Mouse (Mus musculus) kidney, postnatal 14 days (tissue): ENCODE data around the gene Tfap2a.
A peak's percentile ranks its signal among the peaks of the same experiment; 100 is the strongest.

Experiments
- DNase-seq: peaks from one replicate; pipeline ENCODE4 v3.0.0; 2022; ENCODE audit warnings: mixed read lengths

The Tfap2a gene

DNA sequence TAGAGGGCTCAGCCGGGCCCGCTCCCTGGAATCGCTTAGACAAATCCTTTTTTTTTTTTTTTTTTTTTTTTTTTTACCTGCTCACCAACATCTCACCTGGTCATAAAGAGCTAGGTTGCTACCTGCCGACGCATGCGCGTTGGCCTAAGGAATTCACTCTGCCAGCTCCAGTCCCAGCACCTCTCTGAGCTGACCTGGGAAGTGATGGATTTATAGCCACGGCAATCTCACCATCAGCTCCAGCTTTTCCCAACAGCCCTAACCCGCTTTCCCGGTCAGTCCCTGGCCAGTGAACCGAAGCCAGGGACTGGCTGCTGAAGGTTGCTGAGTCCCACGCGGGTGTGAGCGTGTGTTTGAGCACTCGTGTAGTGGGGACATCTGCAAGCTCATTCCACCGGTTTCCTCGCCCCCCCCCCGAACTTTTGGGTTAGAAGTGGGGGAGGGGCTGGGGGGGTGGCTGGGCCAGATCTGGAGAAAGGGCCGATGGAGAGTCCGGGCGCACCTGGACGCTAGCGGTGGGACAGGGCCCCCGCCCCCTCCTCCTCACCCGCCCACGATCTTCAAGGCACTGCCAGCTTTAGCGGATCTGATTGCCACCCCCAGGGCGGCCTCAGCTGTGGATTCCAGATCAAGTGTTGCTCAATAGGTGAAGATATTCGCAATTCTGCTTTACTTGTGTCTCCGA, at the start of gene Tfap2a:
Gene Tfap2a (minus strand): TSS at position 181 of the 685 bp plus-strand sequence.
- peak; percentile 58 for DNase-seq

DNA sequence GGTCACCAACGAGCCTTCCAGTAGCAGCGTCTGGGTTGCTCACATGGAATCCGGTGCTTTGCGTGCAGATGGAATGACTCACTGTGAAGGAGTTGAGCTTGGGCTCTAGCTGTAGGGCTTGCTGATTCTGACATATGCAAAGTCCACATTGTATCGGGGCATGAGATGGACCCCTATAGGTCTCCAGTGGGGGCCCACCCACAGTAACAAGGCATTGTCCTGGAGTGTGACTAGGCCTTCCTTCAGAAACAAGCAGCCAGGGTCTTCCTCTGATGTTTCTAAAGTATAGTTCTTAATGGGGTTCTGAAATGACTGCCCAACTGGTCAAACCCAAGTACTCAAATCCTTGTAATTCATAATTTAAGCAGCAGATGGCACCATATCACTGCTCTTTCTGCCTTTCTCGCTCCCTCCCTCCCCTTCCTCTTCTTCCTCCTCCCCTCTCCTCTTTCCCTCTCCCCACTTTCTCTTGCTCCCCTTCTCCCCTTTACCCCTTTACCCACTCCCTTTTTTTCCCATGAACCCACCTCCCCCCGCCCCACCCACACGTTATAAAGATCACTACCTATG, 46.1 kb upstream of the Tfap2a start:
- DNase-seq = peak; percentile 14

DNA sequence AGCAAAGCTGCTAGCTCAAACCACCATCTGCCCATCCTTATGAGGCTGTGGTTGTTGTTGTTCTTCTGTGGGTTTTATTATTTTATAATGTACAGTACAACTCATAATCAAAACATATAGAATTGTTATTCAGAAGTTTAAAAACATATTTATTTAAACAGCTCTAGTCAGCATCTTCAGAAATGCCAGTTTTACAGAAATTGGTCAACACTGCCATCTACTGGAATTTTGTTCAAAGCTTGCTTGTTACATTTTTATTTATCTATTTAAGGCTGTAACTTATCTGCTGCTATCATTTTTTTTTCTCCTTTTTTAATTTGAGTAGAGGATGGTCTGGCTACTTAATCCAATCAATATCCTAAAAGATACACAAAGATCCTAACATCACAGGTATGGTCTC, 19.8 kb upstream of the Tfap2a start:
- DNase-seq = no peak

DNA sequence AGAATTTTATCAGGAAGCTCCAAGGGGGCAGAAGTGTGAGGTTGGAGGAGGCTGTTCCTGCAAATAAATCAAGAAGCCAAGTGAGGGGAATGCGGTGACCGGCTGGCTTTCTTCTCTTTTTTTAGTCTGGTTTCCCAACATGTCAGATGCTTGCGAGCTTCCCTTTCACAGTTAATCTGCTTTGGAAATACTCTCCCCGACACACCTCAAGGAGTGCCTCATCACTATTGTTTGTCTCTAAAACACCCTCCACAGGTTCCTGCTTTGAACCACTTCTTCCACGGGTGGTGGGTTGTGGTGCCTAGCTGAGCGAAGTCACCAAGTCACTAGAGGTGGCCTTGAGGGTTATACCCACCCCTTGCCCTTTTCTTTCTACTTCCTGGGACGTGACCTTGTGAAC, 18.2 kb upstream of the Tfap2a start:
- DNase-seq = no peak

DNA sequence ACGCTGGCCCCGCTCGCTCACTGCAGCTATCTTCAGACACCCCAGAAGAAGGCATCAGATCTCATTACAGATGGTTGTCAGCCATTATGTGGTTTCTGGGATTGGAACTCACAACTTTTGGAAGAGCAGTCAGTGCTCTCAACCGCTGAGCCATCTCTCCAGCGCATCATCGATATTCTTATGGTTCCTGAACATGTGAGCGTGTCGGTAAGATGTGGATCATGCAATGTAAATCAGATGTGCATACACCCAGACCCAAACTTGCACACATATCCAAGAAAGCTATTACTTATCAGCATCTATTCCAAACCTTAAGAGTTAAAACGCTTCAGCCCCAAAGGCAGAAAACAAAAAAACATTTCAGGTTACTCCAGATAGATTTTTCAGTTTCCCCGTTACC, 15.9 kb upstream of the Tfap2a start:
- no peak for DNase-seq

DNA sequence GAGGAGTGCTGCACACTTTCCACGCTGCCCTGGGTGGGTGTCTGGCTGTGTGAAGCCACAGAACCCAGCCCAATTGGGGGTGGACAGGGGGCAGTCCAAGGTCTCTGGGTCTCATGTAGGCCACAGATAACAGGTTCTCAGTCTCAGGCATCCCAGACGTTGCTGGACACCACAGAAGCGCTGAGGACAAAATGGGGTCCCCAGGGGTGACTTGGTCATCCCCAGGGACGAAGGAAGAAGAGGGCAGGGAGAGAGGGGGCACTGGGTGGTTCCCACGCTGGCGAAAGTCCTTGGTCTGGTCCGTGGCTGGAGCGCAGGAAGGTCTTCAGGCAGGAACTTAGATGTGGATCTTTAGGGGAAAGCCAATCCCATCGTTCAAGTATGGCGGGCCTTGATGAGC, 13.7 kb upstream of the Tfap2a start:
- no peak for DNase-seq

DNA sequence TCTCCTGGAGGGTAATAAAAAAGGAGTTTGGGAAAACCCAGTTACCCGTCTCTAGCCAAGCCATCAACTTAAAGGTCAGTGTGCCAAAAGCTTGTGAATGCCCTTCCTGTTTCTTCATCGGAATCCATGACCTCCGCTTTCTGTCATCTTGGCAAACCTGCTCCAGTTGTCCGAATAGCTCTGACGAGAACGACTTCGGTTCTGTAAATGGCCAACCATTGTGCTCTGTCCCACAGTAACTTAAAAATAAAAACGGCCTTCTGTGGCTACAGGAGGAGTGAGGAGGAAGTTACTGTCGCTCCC, 11.4 kb upstream of the Tfap2a start:
- no peak for DNase-seq

DNA sequence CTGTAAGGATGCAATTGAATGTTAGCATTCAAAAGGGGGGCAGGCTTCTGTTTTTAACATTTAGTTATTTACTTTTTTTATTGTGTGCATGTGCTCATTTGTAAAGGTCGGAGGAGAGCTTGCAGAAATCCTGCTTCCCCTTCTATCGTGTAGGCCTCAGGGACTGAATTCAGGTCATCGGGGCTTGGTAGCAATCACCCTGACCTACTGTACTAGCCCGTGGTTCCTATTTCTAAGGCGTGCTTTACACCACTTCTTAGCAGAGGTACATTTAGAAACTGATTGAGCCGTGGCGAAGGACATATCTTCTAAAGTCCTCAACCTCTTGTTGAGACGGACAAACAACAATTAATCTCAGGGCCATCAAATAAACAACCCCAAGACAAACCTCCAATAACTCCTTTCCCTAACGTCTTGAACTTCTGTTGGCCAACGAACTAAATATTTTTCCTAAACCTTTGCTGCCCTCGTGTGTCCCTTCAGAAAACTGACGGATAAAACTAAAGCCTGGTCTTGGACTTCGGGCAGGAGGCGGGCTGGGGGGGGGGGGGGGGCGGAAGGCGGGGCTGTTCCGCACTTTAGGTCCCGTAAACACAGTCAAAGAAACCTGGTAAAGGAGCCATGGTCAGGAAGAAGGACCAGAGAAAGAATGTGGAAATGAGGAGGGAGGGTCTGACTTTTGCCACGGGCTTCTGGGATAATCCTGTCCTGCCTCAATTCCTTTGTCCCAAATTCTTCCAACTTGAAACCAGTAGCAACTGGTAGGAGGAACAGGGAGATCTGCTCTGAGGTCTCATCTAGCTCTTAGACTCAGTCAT, 10.8 kb upstream of the Tfap2a start:
- DNase-seq = peak; percentile 58

DNA sequence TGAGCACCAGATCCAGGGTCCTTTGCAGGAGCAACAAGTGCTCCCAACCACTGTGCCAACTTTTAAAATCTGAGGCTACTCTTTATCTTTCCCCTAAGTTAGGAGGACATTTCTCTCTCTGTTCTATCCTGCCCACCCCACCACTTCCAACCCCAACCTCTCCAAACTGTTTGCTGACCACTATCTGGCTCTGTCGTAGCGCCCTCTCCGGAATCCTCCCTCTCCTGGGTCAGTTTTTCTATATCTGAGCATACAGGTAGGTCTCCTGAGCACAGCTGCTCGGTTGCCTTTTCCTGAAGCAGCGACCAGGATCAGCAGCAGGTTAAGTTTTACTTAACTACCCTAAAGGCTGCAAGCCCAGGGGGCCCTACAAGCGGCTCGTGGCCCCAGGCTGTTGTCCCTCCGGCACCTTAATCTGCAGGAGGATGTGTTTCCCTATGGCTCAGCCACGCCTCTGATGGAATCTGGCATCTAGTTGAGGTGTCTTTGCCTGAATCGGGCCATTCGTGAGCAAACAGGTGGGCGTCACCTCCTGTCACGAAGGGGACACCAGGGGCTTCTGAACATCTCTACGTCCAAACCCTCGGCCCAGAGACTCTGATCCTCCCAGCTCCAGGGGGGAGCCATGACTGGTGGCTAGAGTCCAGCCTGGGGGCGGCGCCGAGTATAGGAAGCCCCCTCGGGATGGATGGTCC, 6.1 kb upstream of the Tfap2a start:
- DNase-seq = no peak

DNA sequence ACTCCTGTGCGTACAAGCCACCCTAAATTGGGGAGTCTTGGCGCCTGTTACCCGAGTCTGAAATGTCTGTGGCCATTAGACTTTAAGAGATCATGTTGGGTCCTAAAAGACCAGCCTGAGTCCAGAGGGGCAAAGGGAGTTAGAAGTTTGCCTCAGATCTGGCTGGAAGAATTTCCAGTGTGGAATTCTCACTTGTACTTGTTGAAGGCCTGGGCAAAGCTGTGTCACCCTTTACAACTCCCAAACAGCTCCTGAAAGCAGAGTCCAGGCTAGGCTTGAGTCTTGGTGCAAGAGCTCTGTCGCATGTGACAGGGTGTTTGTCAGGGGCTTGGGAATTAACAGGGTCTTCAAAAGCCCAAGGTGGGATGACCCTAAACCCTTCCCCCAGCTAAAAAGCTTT, 5.0 kb upstream of the Tfap2a start:
- no peak for DNase-seq

DNA sequence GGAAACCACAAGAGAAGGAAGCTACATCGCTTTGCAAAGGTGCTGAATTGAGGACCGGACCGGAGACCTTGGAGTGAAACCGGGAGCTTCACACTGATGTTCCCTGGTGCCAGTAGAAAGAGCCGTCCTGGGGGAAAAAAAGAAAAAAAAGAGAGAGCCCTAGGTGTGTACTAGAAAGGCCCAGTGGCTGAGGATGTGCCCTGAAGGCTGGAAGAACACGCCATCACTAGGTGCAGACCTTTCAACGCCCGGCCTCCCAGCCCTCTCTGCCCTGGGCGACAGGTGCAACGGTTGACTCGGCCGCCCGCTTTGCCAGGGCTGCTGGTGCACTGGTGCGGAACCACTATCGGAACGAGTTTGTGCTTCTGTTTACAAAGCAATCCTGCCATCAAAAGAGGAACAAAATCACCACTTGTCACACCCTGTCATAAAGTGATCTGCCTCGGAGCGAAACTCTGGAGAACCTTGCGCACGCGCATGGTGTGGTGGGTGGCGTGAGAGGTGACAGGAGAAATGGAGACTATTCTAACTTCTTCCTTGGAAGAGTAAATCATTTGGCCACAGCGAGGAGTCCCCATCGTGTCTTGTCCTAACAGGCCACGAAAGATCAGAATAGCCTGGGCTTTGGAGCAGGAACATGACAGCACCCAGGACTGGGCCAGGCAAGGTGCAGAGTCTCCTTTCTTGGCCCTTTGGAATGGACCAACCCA, 3.8 kb upstream of the Tfap2a start:
- no peak for DNase-seq

DNA sequence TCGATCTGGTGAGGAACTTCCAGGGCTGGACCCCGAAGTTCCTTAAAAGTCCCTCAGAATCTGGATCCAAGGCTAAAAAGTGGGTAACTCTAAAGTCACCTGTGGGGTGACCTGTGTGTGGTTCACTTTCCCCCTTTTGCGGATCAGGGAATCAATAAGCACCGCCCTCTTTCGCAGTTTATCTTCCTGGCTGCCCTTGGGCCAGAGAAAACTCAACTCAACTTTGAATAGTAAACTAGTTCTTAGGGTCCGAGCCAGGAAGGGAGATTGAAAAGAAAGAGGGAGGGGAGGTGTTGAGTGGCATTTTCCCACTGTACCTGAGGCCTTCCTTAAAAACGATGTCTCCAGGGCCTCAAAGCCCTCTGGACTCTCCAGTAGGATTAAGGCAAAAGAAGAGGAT, 3.3 kb upstream of the Tfap2a start:
- DNase-seq = no peak

DNA sequence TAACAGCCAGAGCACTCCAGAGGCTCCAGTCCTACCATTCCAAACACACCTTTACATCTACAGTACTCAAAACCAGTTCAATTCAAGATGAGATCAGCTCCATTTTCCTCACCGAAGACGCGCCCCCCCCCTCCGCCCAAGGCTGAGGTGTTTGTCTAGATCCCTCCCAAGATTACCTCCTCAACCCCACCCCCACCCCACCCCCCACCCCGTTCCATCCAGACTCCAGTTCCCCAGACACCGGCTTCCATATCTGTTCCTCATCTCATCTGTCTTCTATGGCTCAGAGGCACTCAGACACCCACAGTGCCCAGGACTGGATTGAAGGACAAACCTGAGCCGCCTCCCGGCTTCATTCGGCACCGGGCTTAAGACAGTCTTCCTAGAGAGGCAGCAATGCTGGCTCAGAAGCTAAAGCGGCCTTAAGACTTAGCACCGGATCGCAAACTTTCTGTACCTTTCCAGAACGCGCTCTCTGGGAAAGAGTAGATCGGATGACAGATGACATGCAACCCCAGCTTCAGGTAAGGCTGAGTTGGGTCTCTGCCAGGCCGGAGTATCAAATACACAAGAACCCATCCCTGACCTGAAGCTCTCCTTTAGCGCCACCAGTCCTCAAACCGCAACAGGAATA, 2.7 kb upstream of the Tfap2a start:
- no peak for DNase-seq

DNA sequence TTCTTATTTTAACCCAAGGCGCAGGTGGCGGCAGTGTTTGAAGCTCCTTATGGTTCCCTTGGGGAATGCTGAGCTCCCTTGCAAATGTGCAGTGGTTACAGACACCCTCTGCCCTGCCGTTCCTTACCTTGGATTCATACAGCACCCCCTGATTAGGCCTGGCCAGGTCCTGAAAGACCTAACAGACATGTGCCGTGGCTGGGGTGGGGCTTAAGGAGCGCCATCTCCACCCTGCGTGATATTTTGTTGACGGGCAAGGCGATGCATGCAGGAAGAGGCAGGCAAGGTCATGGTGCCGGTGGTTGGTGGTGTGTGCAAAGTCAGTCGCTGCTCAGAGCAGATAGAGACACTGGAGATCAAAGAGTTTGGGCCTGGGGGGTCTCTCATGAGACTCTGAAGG, 1.7 kb upstream of the Tfap2a start:
- no peak for DNase-seq

DNA sequence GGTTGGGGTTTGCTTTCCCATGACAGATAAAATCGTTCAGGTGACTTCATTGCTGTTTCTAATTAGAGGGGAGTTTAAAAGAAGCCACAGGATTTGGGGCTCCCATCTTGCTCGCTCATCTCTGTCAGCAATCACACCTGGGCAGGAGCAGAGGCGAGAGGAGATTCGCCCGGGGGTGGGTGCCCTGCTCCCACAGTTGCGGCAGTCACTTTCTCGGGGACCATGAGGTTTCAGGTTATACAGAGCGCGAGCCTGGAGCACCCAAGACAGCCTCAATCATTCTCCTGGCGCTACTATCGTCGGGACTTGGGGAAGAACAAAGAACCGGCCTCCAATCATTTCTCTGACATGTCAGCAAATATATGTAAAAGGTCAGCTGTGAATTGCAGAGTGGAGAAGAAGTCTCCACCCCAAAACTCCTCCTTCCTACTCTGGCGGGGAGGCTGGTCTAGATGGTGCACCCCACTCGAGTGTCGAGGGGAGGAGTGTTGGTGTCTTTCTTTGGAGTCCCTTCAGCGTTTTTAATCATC, 1.0 kb upstream of the Tfap2a start:
- DNase-seq = no peak

DNA sequence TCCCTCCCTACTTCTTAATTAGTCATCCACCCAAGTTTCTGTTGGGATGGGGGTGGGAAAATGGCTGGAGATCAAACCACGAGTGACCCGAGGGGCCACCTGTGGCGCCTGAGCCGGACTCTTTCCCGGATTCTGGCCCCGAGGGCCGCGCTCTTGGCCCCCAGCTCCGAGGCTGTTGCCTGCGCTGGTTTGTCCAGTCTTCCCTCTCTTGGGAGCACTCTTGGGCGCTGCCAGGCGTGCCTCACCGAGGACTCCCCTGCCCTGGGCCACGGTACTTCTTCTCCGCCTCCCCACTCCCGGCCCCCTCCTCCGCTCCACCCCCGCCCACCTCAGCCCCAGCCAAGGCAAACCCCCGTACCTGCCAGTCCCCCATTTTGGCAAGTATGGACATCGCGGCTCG, 415 bp downstream of the Tfap2a start:
- no peak for DNase-seq

DNA sequence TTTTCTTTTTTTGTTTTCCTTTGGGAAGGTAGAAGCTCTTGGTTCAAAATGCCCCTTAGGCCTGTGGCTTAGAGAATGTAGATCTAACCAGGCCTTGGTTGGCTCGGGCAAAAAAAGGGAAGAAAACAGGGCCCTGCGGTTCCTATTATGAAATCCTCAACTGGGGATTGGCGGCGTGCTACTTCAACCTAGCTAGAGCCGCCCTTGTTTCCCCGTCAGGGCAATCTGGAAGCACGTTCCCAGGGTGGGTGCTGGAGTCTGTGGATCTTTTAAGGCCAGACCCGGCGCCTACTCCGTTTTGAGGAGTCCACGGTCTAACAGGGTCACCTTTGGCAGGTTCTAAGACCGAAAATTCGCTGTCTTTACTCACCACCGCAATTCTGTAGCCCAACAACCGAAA, 1.1 kb downstream of the Tfap2a start:
- DNase-seq = no peak

DNA sequence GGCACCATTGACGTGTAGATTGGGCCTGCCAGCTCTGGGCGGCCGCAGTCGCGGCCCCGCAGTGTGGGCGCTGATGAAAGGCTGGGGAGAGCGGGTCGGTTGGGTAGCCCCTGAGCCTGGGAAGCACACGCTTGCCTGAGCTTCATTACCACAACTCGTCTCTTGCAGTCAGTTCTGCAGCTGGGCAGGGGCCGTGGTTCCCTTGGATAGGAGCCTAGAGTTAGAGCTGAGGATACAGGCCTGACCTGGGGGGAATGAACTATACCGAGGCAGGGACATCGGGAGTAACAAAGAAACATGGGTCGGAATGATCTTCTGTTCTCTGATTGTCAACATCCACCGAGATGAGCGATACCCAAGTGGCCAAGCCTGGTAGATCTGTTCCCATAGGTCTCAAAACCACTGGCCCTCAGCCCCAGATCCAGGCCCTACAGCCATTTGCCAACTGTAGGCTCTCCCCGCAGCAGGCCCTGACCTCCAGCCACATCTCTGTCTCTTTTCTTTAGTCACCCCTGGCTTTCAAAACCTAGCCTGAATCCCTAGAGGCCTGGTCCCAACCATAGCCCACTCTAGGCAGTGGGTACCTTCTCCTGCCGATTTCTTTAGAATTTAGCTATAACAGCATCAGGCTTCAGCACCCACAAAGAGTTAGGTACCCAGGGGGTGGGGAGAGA, 1.9 kb downstream of the Tfap2a start:
- no peak for DNase-seq

DNA sequence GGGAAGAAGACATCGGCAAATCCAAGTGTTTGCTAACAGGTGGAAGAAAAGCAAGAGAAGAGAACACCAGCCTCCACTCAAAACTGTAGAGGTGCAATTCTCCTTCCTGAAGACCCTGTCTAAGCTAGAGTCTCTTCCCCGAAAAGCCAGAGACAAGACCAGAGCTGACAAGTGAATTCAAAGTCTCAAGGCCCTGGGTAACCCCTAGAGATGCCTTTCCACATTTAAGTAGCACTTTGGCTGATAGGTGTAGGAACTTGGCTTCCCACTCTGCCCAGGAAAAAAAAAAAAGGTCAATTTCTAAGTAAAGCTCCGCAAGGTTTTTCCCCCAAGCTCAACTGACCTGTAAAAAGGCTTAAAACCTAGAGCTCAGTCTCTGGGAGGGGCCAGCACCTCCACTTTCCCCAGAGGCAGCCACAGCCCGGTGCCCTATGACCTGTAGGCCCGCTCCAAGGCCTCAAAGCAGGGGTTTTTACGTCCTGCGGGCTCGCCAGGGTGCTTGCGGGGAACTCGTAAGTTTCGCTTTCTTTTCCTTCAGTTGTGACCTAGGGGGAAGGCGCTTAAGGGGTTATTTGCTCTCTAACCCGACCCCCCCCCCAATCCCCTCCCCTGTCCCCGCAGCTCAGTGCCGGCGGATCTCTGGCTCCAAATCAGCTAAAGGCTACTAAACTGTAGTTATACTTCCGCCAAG, 2.6 kb downstream of the Tfap2a start:
- DNase-seq = no peak

DNA sequence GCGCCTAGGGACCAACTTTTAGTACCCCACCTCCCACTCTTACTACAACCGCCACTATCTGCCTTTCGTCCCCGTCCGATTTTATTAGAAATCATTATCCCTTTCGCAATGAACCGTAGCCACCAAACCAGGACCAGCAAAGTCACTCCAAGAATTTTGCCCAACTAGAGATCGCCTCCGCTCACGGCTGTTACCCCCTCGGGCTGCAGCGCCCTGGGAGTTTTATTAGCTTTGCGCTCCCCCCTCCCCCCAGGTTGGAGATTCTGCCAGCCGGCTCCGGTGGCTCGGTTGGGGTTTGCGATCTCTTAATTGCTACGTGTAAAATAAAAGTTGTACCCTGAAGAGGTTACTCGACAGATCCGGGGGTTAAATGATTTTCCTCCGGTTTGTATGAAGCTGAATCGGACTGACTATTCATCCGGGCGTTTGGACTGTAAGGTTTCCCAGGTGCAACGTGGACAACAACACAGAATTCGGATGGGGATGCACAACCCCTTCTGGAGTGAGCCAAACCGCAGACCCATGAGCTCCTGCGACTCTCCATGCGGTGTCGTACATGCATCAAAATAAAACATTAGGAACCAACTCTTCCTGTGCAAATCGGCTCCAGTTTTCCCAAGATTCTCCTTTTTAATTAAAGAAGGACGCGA, 3.7 kb downstream of the Tfap2a start:
- DNase-seq = no peak
